Mouse (Mus musculus): ENCODE results near the gene Npas3.

Gene Npas3

GRCm38 (mm10) chr12:54064986-54065385 lies 816.5 kb downstream of the Npas3 start:
- DNase-seq (ENCODE audit: low spot score): no peak

GRCm38 (mm10) chr12:54065607-54066006 lies 817.1 kb downstream of the Npas3 start:
- no peak for DNase-seq (ENCODE audit: low spot score)

- no peak for DNase-seq (ENCODE audit: low spot score)
Measured at GRCm38 (mm10) chr12:54067419-54067818, 818.9 kb downstream of the Npas3 start.

GRCm38 (mm10) chr12:54067886-54068756 lies 819.6 kb downstream of the Npas3 start:
- DNase-seq (ENCODE audit: low spot score): peak; percentile 6

GRCm38 (mm10) chr12:54068757-54069146 lies 820.3 kb downstream of the Npas3 start:
- DNase-seq (ENCODE audit: low spot score): no peak

GRCm38 (mm10) chr12:54074012-54074411 lies 825.5 kb downstream of the Npas3 start:
- DNase-seq (ENCODE audit: low spot score): no peak

GRCm38 (mm10) chr12:54080996-54081395 lies 832.5 kb downstream of the Npas3 start:
- no peak for DNase-seq (ENCODE audit: low spot score)

GRCm38 (mm10) chr12:54093729-54094128 lies 845.3 kb downstream of the Npas3 start:
- DNase-seq (ENCODE audit: low spot score): no peak

- DNase-seq (ENCODE audit: low spot score): no peak
Measured at GRCm38 (mm10) chr12:54096492-54096891, 848.0 kb downstream of the Npas3 start.

GRCm38 (mm10) chr12:54098136-54098535 lies 849.7 kb downstream of the Npas3 start:
- no peak for DNase-seq (ENCODE audit: low spot score)

- peak; percentile 77 for DNase-seq (ENCODE audit: low spot score)
Measured at GRCm38 (mm10) chr12:54098785-54099184, 850.3 kb downstream of the Npas3 start.

GRCm38 (mm10) chr12:54099458-54099857 lies 851.0 kb downstream of the Npas3 start:
- DNase-seq (ENCODE audit: low spot score): no peak

- DNase-seq (ENCODE audit: low spot score): no peak
Measured at GRCm38 (mm10) chr12:54101307-54101870, 852.9 kb downstream of the Npas3 start.

GRCm38 (mm10) chr12:54102500-54102899 lies 854.0 kb downstream of the Npas3 start:
- no peak for DNase-seq (ENCODE audit: low spot score)

- DNase-seq (ENCODE audit: low spot score): no peak
Measured at GRCm38 (mm10) chr12:54105531-54105930, 857.1 kb downstream of the Npas3 start.

- no peak for DNase-seq (ENCODE audit: low spot score)
Measured at GRCm38 (mm10) chr12:54105946-54106345, 857.5 kb downstream of the Npas3 start.

- DNase-seq (ENCODE audit: low spot score): no peak
Measured at GRCm38 (mm10) chr12:54110342-54110741, 861.9 kb downstream of the Npas3 start.

- DNase-seq (ENCODE audit: low spot score): no peak
Measured at GRCm38 (mm10) chr12:54110930-54111329, 862.5 kb downstream of the Npas3 start.

- DNase-seq (ENCODE audit: low spot score): no peak
Measured at GRCm38 (mm10) chr12:54120386-54120785, 871.9 kb downstream of the Npas3 start.

- no peak for DNase-seq (ENCODE audit: low spot score)
Measured at GRCm38 (mm10) chr12:54121286-54121685, 872.8 kb downstream of the Npas3 start.
